Mouse (Mus musculus) brown adipose tissue, adult 24 weeks (tissue): ENCODE data around the gene Tpst2. TPM values are rescaled to one million over a fixed set of nuclear protein-coding genes. Genes with fewer than 3 reads are reported as not detected.

Experiments
- H3K27ac ChIP-seq: fragments of 200-500 bp; replicated peaks from 2 replicates; pipeline ENCODE4 v1.5.1; 2012; ENCODE audit warnings: low read depth, mild to moderate bottlenecking, low read length
- H3K4me1 ChIP-seq: fragments of 200-500 bp; 2 replicates; pipeline ENCODE4 v1.6.1; 2012; ENCODE audit warnings: low read length, mixed read lengths; ENCODE audit not compliant: control insufficient read depth, insufficient read depth, insufficient read length
- H3K4me3 ChIP-seq: fragments of 200-500 bp; 2 replicates; pipeline ENCODE4 v1.5.1; 2012; ENCODE audit warnings: low read depth, mild to moderate bottlenecking, low read length, moderate library complexity; ENCODE audit not compliant: insufficient read depth
- polyA plus RNA-seq: library from polyadenylated mRNA; stranded (reverse); fragments of >200 nt; gene quantifications from 2 replicates; pipeline ENCODE4 v1.2.4, GENCODE M21; 2012; ENCODE audit not compliant: missing spikeins, insufficient read depth, insufficient read length

The Tpst2 gene
- polyA plus RNA-seq, 1 experiment: 30.1 TPM

GRCm38 (mm10) chr5:112282780-112283482 is 6.4 kb downstream of the Tpst2 start:
- Histone ChIP-seq H3K4me1 (peaks cover 78% of the 10 kb centered on the region), H3K4me3 (no peak overlapping the region), H3K27ac (peak overlapping the region; percentile 88)

- peak overlapping the region; percentile 88 for H3K27ac ChIP-seq
- H3K4me1 ChIP-seq: peaks cover 78% of the 10 kb centered on the region
- no peak overlapping the region for H3K4me3 ChIP-seq
These were observed 7.2 kb downstream of the Tpst2 start for GRCm38 (mm10) chr5:112283543-112284202.

GRCm38 (mm10) chr5:112284203-112284582 is 7.7 kb downstream of the Tpst2 start:
- Histone ChIP-seq H3K27ac (peak overlapping the region; percentile 88), H3K4me1 (peaks cover 73% of the 10 kb centered on the region), H3K4me3 (no peak overlapping the region)

GRCm38 (mm10) chr5:112285548-112286085 is 9.1 kb downstream of the Tpst2 start:
- Histone ChIP-seq H3K4me1 (peaks cover 68% of the 10 kb centered on the region), H3K27ac (peak overlapping the region; percentile 88), H3K4me3 (no peak overlapping the region)

GRCm38 (mm10) chr5:112286608-112286983 is 10.1 kb downstream of the Tpst2 start:
- Histone ChIP-seq H3K27ac (peak overlapping the region; percentile 50; the same call in 1 of the 2 replicates), H3K4me3 (no peak overlapping the region), H3K4me1 (peaks cover 67% of the 10 kb centered on the region)

GRCm38 (mm10) chr5:112286984-112287641 is 10.6 kb downstream of the Tpst2 start:
- Histone ChIP-seq H3K27ac (peak overlapping the region; percentile 85), H3K4me3 (0 out of 2 replicates have a peak overlapping the region, but pooled peaks have one; percentile 9), H3K4me1 (peaks cover 68% of the 10 kb centered on the region)

GRCm38 (mm10) chr5:112287652-112288051 is 11.2 kb downstream of the Tpst2 start:
- Histone ChIP-seq H3K4me3 (no peak overlapping the region), H3K4me1 (peaks cover 69% of the 10 kb centered on the region), H3K27ac (peak overlapping the region; percentile 85)

- Histone ChIP-seq H3K27ac (peak overlapping the region; percentile 85), H3K4me3 (peak overlapping the region; percentile 48), H3K4me1 (peaks cover 70% of the 10 kb centered on the region)
These were observed 12.0 kb downstream of the Tpst2 start for GRCm38 (mm10) chr5:112288193-112289141.

- H3K4me3 ChIP-seq: peak overlapping the region; percentile 46
- peak overlapping the region; percentile 64 for H3K27ac ChIP-seq
- H3K4me1 ChIP-seq: peaks cover 68% of the 10 kb centered on the region
These were observed 12.7 kb downstream of the Tpst2 start for GRCm38 (mm10) chr5:112289236-112289635.

GRCm38 (mm10) chr5:112289819-112290535 is 13.5 kb downstream of the Tpst2 start:
- Histone ChIP-seq H3K4me3 (peak overlapping the region; percentile 27), H3K27ac (peak overlapping the region; percentile 32; the same call in 1 of the 2 replicates), H3K4me1 (peaks cover 68% of the 10 kb centered on the region)

GRCm38 (mm10) chr5:112290536-112290880 is 14.0 kb downstream of the Tpst2 start:
- Histone ChIP-seq H3K4me3 (peak overlapping the region; percentile 27; the same call in 1 of the 2 replicates), H3K4me1 (peaks cover 69% of the 10 kb centered on the region), H3K27ac (peak overlapping the region; percentile 32; the same call in 1 of the 2 replicates)

- H3K4me1 ChIP-seq: peaks cover 74% of the 10 kb centered on the region
- H3K27ac ChIP-seq: no peak overlapping the region
These were observed 15.4 kb downstream of the Tpst2 start for GRCm38 (mm10) chr5:112291866-112292265.

GRCm38 (mm10) chr5:112292343-112292980 is 16.0 kb downstream of the Tpst2 start:
- Histone ChIP-seq H3K4me1 (peaks cover 74% of the 10 kb centered on the region), H3K4me3 (no peak overlapping the region), H3K27ac (peak overlapping the region; percentile 23; the same call in 1 of the 2 replicates)

More at GRCm38 (mm10) chr5:112291866-112292265, 15.4 kb downstream of the Tpst2 start:
- no peak overlapping the region for H3K4me3 ChIP-seq
